Mouse (Mus musculus) testis, adult 10 weeks (tissue): ENCODE data around the gene Ppard. TPM values are rescaled to one million over a fixed set of nuclear protein-coding genes. Genes with fewer than 3 reads are reported as not detected.

Experiments
- polyA plus RNA-seq: library from polyadenylated mRNA; stranded (reverse); fragments of 350-450 nt; fragmentation: Illumina TruSeq; extraction: RNeasy Lipid Tissue Mini Kit (QIAGEN cat#74804); gene quantifications from one replicate; pipeline ENCODE4 v1.2.3, GENCODE M21; 2014; ENCODE audit warnings: low read depth, low replicate concordance

Gene Ppard
- polyA plus RNA-seq = 0.24 TPM

DNA sequence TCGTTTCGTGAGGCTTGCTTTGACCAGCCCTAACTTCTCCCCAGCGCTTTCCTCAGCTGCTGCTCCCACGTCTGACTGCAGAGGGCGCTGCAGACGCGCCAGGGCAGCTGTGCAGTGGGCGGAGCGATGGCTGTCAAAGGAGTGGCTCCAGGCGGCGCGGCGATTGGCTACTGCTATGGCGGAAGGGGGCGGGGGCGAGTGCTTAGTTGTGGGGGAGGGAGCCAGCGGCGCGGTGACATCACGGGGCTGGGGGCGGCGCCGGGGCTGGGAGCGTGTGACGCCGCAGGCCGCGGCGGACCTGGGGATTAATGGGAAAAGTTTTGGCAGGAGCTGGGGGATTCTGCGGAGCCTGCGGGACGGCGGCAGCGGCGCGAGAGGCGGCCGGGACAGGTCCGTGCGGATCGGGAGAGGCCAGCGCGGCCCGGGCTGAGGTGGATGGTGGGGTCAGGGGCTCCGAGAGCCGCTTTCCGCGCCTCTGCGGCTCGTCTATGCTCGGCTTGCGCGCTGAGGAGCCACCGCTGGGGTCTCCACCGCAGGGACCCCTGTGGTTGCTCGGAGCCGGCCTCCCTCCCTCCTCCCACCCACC lies at the start of gene Ppard:
Ppard (plus strand) TSS at position 226 of the 586 bp plus-strand sequence.

DNA sequence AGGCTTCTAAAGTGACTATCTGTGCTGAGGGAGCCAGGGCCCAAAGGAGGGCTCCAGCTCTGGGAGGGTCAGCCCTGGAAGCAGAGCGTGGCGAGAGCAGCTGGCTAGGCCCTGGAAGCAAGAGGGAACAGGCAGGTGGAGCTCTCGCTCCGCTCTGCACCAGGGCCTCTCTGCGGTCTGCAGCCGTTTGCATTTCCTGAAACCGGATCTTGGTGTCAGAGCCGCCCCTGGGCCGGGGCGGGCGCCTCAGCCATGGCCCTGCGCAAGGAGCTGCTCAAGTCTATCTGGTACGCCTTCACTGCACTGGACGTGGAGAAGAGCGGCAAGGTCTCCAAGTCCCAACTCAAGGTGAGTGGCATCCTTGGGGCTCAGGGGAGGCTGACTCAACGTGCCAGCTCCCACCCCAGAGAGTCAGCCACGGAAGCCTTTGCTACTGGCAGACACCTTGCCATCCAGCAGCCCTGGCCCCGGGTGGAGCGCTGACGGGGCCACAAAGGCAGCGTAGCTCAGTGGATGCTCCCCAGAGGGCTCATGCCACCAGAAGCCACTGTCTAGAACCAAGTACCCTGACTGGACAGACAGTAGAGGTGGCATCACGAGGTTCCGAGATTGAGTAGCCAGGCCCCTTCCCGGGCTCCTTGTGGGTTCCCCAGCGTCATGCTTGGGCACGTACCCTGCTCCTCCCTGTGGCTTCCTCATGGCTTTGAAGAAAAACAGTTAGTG lies 24.7 kb upstream of the Ppard start, which contains the start of gene Def6:
Def6 (plus strand) TSS at position 188 of the 723 bp plus-strand sequence.

DNA sequence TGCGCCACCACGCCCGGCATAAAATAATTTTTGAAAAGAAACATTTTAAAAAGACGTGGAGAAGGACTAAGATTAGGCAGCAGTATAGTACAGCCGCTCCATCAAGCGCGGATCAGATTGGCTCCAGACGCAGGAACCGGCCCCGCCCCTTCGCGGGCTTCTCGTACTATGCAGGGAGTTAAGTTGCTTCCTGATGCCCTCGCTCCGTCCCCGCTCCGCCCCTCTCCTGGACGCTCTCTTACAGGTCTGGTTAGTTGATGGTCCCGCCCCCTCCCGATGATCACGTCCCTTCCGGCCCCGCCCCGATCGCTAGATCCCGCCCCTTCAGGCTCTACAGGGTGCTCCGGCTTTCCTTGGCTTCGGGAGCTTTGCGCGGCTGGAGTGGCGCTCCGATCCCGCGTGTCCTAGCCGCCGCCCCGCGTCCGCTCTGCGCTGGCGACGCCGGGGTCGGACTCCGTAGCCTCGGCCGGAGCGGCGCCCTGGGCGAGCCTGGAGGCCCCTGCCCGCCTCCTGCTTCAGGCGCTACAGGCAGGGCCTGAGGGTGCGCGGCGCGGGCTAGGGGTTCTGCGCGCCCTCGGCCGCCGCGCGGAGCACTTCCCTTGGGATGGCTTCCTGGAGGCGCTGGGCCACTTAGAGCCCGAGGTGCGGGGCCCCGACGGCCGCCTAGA lies 80.8 kb downstream of the Ppard start, which contains the start of gene Fance:
Fance (plus strand) TSS at position 308 of the 668 bp plus-strand sequence.

DNA sequence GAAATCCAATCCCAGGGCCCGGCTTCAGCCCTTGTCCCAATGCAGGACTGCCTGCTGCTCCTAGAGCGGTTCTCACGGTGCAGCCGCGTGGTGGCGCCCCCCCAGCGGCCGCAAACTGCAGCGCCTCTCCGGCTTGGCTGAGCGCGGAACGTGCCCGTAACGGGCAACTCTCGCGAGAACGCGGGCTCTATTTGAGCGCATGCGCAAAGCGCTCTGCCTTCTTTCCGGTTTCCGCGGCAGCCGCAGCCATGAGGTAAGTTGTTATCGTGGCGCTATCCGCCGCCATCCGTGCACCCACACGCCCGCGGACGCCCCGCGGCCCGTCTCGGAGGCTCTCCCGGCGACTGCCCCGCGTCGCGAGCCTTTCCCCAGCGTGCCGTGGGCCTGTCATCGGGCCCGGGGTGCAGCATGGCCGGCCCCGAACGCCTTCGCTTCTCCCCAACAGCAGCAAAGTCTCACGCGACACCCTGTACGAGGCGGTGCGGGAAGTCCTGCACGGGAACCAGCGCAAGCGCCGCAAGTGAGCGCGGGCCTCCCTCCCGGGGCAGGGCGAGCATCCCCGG lies 95.9 kb downstream of the Ppard start, which contains the start of gene Rpl10a:
Rpl10a (plus strand) TSS at position 106 of the 563 bp plus-strand sequence.

DNA sequence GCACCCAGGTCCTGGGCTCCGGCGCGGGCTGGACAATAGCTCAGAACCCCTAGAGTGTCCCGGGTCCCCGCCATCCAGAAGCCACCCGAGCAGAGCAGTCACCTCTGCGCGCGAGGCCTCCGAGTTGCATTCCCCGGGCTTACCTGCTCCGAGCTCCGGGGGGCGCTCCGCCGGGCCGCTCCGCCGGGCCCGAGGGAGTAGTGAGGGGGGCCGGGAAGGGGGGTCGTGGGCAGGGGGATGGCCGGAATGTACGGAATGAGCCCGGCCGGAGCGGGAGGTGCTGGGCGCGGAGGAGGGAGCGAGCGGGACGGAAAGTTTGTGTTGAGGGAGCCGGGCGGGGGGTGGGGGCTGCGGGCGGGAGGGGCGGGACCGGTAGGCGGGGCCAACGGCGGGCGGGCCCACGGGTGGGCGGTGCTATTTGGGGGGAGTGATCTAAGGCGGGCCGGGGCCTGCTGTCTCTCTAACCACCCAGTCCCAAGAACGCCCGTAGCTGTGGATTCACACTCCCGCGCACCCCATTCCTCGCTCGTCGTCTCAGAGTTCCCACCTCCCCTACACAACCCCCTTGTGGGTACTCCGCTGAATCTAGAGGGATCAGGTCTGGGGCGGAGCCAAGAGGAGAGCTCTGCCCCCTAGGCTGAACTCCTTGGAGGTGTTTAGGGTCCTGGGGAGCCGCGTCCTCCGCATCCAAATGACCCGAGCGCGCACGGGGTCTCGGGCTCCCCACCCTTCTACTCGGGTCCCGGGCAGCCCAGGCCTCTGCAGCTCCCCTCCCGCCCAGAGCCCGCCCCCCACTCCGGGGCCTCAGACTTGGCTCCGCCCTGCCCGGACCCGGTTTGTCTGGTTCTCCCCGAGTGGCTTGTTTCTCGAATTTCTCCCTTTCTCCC lies 118.2 kb downstream of the Ppard start, which contains the start of gene Tead3:
Tead3 (minus strand) TSS at position 352 of the 887 bp plus-strand sequence.

Other genes starting within 250 kb of the Ppard start
- gene Tcp11, start 152.1 kb upstream of the Ppard start, polyA plus RNA-seq = 46.3 TPM
- gene Scube3, start 90.6 kb upstream of the Ppard start, polyA plus RNA-seq = 0.21 TPM
- 2.1 TPM for gene Zfp523, start 55.6 kb upstream of the Ppard start, polyA plus RNA-seq
- gene Def6, start 24.9 kb upstream of the Ppard start, polyA plus RNA-seq = not detected
- not detected for gene Fance, start 80.8 kb downstream of the Ppard start, polyA plus RNA-seq
- 54.1 TPM for gene Rpl10a, start 95.8 kb downstream of the Ppard start, polyA plus RNA-seq
- gene Tead3, start 118.1 kb downstream of the Ppard start, polyA plus RNA-seq = 0.08 TPM
- not detected for gene Tulp1, start 132.5 kb downstream of the Ppard start, polyA plus RNA-seq